ENCODE assay signal across 9 mouse cellular contexts in genomic region chr6:86395021-86395420, GRCm38 (mm10). TPM values are rescaled to one million over a fixed set of nuclear protein-coding genes. Genes with fewer than 3 reads are reported as not detected.
DNase-seq lines count a peak whose midpoint lies in the region; ATAC-seq and TF ChIP-seq lines count a peak whose summit lies in the region.
"Had no signal": no experiment of that assay in that cellular context is flagged by ENCODE, and none has a peak within 500 bp of the region (broad histone marks: within the 10 kb centered on the region; RNA-seq: fewer than 3 reads in every experiment).

No protein-coding gene starts in this region.

- no peaks in the 10 kb centered on the region for H3K27me3 ChIP-seq in forebrain, embryonic 14.5 days (replicated peaks; ENCODE audit: control insufficient read depth, insufficient read depth, low read length)
- no peaks in the 10 kb centered on the region for H3K27me3 ChIP-seq in limb, embryonic 15.5 days
- peaks cover 9% of the 10 kb centered on the region; the same call in 1 of the 2 replicates for H3K27me3 ChIP-seq in neural tube, embryonic 13.5 days
- H3K27me3 ChIP-seq: megakaryocyte, embryonic 14.5 days had no signal

- peak overlapping the region; percentile 69 for H3K4me2 ChIP-seq in forebrain, embryonic 14.5 days (ENCODE audit: low read length)
- H3K4me2 ChIP-seq in limb, embryonic 15.5 days = peak overlapping the region; percentile 70
- peak overlapping the region; percentile 86 for H3K4me2 ChIP-seq in neural tube, embryonic 13.5 days

- H3K9me3 ChIP-seq in forebrain, embryonic 14.5 days (replicated peaks; ENCODE audit: control insufficient read depth, low read length) = no peaks in the 10 kb centered on the region
- no peaks in the 10 kb centered on the region for H3K9me3 ChIP-seq in limb, embryonic 15.5 days
- H3K9me3 ChIP-seq in neural tube, embryonic 13.5 days = no peaks in the 10 kb centered on the region
- H3K9me3 ChIP-seq: megakaryocyte, embryonic 14.5 days had no signal

- no peak for DNase-seq in layer of hippocampus, adult 2 months (ENCODE audit: low spot score in 2 of 2)
- no peak for DNase-seq in layer of hippocampus, postnatal 25 days (ENCODE audit: extremely low spot score in 1 of 2, low spot score in 1 of 2)
- no peak for DNase-seq in forebrain, embryonic 14.5 days (ENCODE audit: low spot score)
- DNase-seq in cerebellum, postnatal 14 days = no peak
- DNase-seq: right cerebral cortex, postnatal 25 days had no signal

- H3K36me3 ChIP-seq in forebrain, embryonic 14.5 days (ENCODE audit: control insufficient read depth, insufficient read depth, low read length) = peaks cover 39% of the 10 kb centered on the region
- H3K36me3 ChIP-seq in limb, embryonic 15.5 days = peaks cover 25% of the 10 kb centered on the region
- H3K36me3 ChIP-seq in neural tube, embryonic 13.5 days = peaks cover 42% of the 10 kb centered on the region

- peak overlapping the region; percentile 96 for H3K9ac ChIP-seq in forebrain, embryonic 14.5 days (ENCODE audit: low read length)
- H3K9ac ChIP-seq in limb, embryonic 15.5 days = no peak overlapping the region
- H3K9ac ChIP-seq in neural tube, embryonic 13.5 days = peak overlapping the region; percentile 97

- peak overlapping the region; percentile 100 for H3K4me3 ChIP-seq in layer of hippocampus, adult 2 months
- H3K4me3 ChIP-seq in forebrain, embryonic 14.5 days (ENCODE audit: low read depth, low read length) = peak overlapping the region; percentile 87; the same call in 1 of the 2 replicates
- 0 out of 2 replicates have a peak overlapping the region, but pooled peaks have one; percentile 96 for H3K4me3 ChIP-seq in limb, embryonic 15.5 days
- peak overlapping the region; percentile 91 for H3K4me3 ChIP-seq in neural tube, embryonic 13.5 days

- H3K27ac ChIP-seq in layer of hippocampus, adult 2 months = no peak overlapping the region
- no peak overlapping the region for H3K27ac ChIP-seq in forebrain, embryonic 14.5 days (ENCODE audit: low read depth, low read length)
- H3K27ac ChIP-seq in limb, embryonic 15.5 days = peak overlapping the region; percentile 43; the same call in 1 of the 2 replicates
- no peak overlapping the region for H3K27ac ChIP-seq in neural tube, embryonic 13.5 days (replicated peaks)

- no peak for ATAC-seq in forebrain, embryonic 14.5 days
- no peak for ATAC-seq in limb, embryonic 15.5 days (ENCODE audit: insufficient number of reproducible peaks, low FRiP score, low TSS enrichment, low read depth)
- no peak for ATAC-seq in neural tube, embryonic 13.5 days (ENCODE audit: low read depth)
- ATAC-seq in erythroid progenitor cell, adult 5-6 weeks (replicated peaks; ENCODE audit: low FRiP score, poor library complexity, severe bottlenecking) = no peak

- no peak for TF ChIP-seq CTCF in layer of hippocampus, adult 2 months (conservative IDR thresholded peaks at IDR 0.05)

- H3K4me1 ChIP-seq in forebrain, embryonic 14.5 days (ENCODE audit: control insufficient read depth, insufficient read depth, low read length) = peaks cover 17% of the 10 kb centered on the region
- H3K4me1 ChIP-seq in limb, embryonic 15.5 days = peaks cover 18% of the 10 kb centered on the region
- peaks cover 34% of the 10 kb centered on the region for H3K4me1 ChIP-seq in neural tube, embryonic 13.5 days (replicated peaks)

- WGBS in forebrain, embryonic 14.5 days = 91% methylated on average over 9 of the region's 9 CpGs
- WGBS in limb, embryonic 15.5 days = 70% methylated on average over 9 of the region's 9 CpGs
- WGBS in neural tube, embryonic 13.5 days = 88% methylated on average over 9 of the region's 9 CpGs

RNA-seq across cellular contexts. Expression of gene Pcyox1, which starts 1.9 kb away (rescaled TPM):
- total RNA-seq in layer of hippocampus, adult 2 months (2021) = 100 to 1,000 TPM; 112 to 118 TPM
- 100 to 1,000 TPM in 1 of 2 experiments, 10 to 100 TPM in 1; 96.7 to 126 TPM for total RNA-seq in layer of hippocampus, postnatal 25 days (2021)
- 81.3 and 90.2 TPM in 2 replicates for polyA plus RNA-seq in forebrain, embryonic 14.5 days (2014; fragmentation: Nextera tagmentation; extraction: Ambion mirVana)
- polyA plus RNA-seq in limb, embryonic 15.5 days (2015; fragmentation: Nextera tagmentation; extraction: Ambion mirVana) = 118 and 121 TPM in 2 replicates
- polyA plus RNA-seq in neural tube, embryonic 13.5 days (2015; fragmentation: Nextera tagmentation; extraction: Ambion mirVana) = 107 and 113 TPM in 2 replicates
- total RNA-seq in erythroid progenitor cell, adult 5-6 weeks (2015; ENCODE audit: low replicate concordance) = 10.9 and 15.1 TPM in 2 replicates
- total RNA-seq in erythroid progenitor cell, adult 5-6 weeks (2017; ENCODE audit: low replicate concordance) = 8.0 and 8.5 TPM in 2 replicates

RNA-seq across cellular contexts. Expression of gene Tia1, which starts 9.0 kb away (rescaled TPM):
- total RNA-seq in layer of hippocampus, adult 2 months (2021) = 100 to 1,000 TPM; 151 to 156 TPM
- 100 to 1,000 TPM; 114 to 168 TPM for total RNA-seq in layer of hippocampus, postnatal 25 days (2021)
- 299 and 325 TPM in 2 replicates for polyA plus RNA-seq in forebrain, embryonic 14.5 days (2014; fragmentation: Nextera tagmentation; extraction: Ambion mirVana)
- polyA plus RNA-seq in limb, embryonic 15.5 days (2015; fragmentation: Nextera tagmentation; extraction: Ambion mirVana) = 162 and 165 TPM in 2 replicates
- polyA plus RNA-seq in neural tube, embryonic 13.5 days (2015; fragmentation: Nextera tagmentation; extraction: Ambion mirVana) = 326 and 340 TPM in 2 replicates
- 42.5 and 59.5 TPM in 2 replicates for total RNA-seq in erythroid progenitor cell, adult 5-6 weeks (2015; ENCODE audit: low replicate concordance)
- 32.9 and 39.7 TPM in 2 replicates for total RNA-seq in erythroid progenitor cell, adult 5-6 weeks (2017; ENCODE audit: low replicate concordance)

RNA-seq across cellular contexts. Expression of gene Snrpg, which starts 23.9 kb away (rescaled TPM):
- total RNA-seq in layer of hippocampus, adult 2 months (2021) = 10 to 100 TPM; 75.3 to 88.0 TPM
- 10 to 100 TPM; 77.8 to 78.4 TPM for total RNA-seq in layer of hippocampus, postnatal 25 days (2021)
- polyA plus RNA-seq in forebrain, embryonic 14.5 days (2014; fragmentation: Nextera tagmentation; extraction: Ambion mirVana) = 554 and 764 TPM in 2 replicates
- 385 and 490 TPM in 2 replicates for polyA plus RNA-seq in limb, embryonic 15.5 days (2015; fragmentation: Nextera tagmentation; extraction: Ambion mirVana)
- polyA plus RNA-seq in neural tube, embryonic 13.5 days (2015; fragmentation: Nextera tagmentation; extraction: Ambion mirVana) = 397 and 429 TPM in 2 replicates
- total RNA-seq in erythroid progenitor cell, adult 5-6 weeks (2015; ENCODE audit: low replicate concordance) = 215 and 223 TPM in 2 replicates
- total RNA-seq in erythroid progenitor cell, adult 5-6 weeks (2017; ENCODE audit: low replicate concordance) = 5.6 and 62.1 TPM in 2 replicates

RNA-seq across cellular contexts. Expression of gene Fam136a, which starts 29.6 kb away (rescaled TPM):
- total RNA-seq in layer of hippocampus, adult 2 months (2021) = 10 to 100 TPM; 27.0 to 30.0 TPM
- total RNA-seq in layer of hippocampus, postnatal 25 days (2021) = 10 to 100 TPM; 32.8 TPM
- 129 and 130 TPM in 2 replicates for polyA plus RNA-seq in forebrain, embryonic 14.5 days (2014; fragmentation: Nextera tagmentation; extraction: Ambion mirVana)
- polyA plus RNA-seq in limb, embryonic 15.5 days (2015; fragmentation: Nextera tagmentation; extraction: Ambion mirVana) = 110 and 122 TPM in 2 replicates
- polyA plus RNA-seq in neural tube, embryonic 13.5 days (2015; fragmentation: Nextera tagmentation; extraction: Ambion mirVana) = 113 and 119 TPM in 2 replicates
- total RNA-seq in erythroid progenitor cell, adult 5-6 weeks (2015; ENCODE audit: low replicate concordance) = 2.9 and 3.4 TPM in 2 replicates
- total RNA-seq in erythroid progenitor cell, adult 5-6 weeks (2017; ENCODE audit: low replicate concordance) = 0.68 and 6.3 TPM in 2 replicates

RNA-seq across cellular contexts. Expression of gene Gm44790, which starts 31.4 kb away (rescaled TPM):
- total RNA-seq in layer of hippocampus, adult 2 months (2021) = not detected
- 1 to 10 TPM in 1 of 2 experiments, under 1 TPM in 1; 0.92 to 3.0 TPM for total RNA-seq in layer of hippocampus, postnatal 25 days (2021)
- 1.9 TPM in 1 of 2 replicates, not detected in the other for polyA plus RNA-seq in forebrain, embryonic 14.5 days (2014; fragmentation: Nextera tagmentation; extraction: Ambion mirVana)
- polyA plus RNA-seq in limb, embryonic 15.5 days (2015; fragmentation: Nextera tagmentation; extraction: Ambion mirVana) = 0.42 TPM in 1 of 2 replicates, not detected in the other
- 0.50 and 0.63 TPM in 2 replicates for polyA plus RNA-seq in neural tube, embryonic 13.5 days (2015; fragmentation: Nextera tagmentation; extraction: Ambion mirVana)
- 2.5 TPM in 1 of 2 replicates, not detected in the other for total RNA-seq in erythroid progenitor cell, adult 5-6 weeks (2015; ENCODE audit: low replicate concordance)
- not detected in 2 replicates for total RNA-seq in erythroid progenitor cell, adult 5-6 weeks (2017; ENCODE audit: low replicate concordance)

Comparison
In these comparisons a context has a peak if more than half of its experiments do, and no peak if none do; other contexts are left out.
1. RNA of gene Pcyox1, which starts 1.9 kb away (total RNA-seq): 96.7 to 126 TPM in layer of hippocampus, postnatal 25 days and 112 to 118 TPM in layer of hippocampus, adult 2 months; 8.0 to 15.1 TPM in erythroid progenitor cell, adult 5-6 weeks; every median in the first group is over 4 times any median in the second.
2. Peak in every context shown above with its lines, with median percentiles within 50 percentile points of each other: H3K4me3 ChIP-seq and H3K4me2 ChIP-seq.